Mouse (Mus musculus) CD4-positive, CD25-positive, alpha-beta regulatory T cell, adult 4 months (primary cell): ENCODE results near the gene Shld2. TPM values are rescaled to one million over a fixed set of nuclear protein-coding genes. Genes with fewer than 3 reads are reported as not detected.
A peak's percentile ranks its signal among the peaks of the same experiment; 100 is the strongest.
"Not testable (repeated sequence)": the region's sequence is repeated elsewhere in the genome, so short reads cannot be mapped to it uniquely, and the experiment has no call there.

Experiments
- ATAC-seq: one replicate; pipeline ENCODE4 v1.8.0; 2017
- polyA plus RNA-seq, 2 experiments: library from polyadenylated mRNA; unstranded; fragments of 100-300 nt; shearing (Covaris generic); gene quantifications; one replicate each; pipeline ENCODE4 v1.2.1; 2017

The Shld2 gene
- polyA plus RNA-seq, 2 experiments from 2014 or later, result 8.8 to 12.1 TPM

GRCm38 (mm10) chr14:34318113-34318512 is 7.8 kb upstream of the Shld2 start:
- ATAC-seq, result peak; percentile 28

DNA sequence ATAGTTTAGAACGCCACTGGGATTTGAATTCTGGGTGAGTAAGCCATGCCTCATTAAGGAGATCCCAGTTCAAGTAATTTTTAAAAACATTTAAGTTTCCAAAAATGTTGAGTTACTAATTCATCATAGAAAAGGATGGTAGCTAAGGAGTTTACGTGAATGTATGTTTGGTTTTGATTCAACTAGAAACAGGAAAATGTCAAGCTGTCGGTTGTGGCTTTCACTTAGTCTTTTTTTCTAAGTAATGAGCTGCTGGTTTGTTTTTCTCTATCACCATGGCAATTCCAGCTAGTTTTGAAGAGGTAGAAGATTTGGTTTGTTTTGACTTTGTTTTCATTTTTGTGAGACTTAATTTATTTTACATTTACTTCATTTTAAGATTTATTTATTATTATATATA is 7.1 kb upstream of the Shld2 start:
- peak; percentile 79 for ATAC-seq

GRCm38 (mm10) chr14:34316346-34316745 is 6.1 kb upstream of the Shld2 start:
- no peak for ATAC-seq

DNA sequence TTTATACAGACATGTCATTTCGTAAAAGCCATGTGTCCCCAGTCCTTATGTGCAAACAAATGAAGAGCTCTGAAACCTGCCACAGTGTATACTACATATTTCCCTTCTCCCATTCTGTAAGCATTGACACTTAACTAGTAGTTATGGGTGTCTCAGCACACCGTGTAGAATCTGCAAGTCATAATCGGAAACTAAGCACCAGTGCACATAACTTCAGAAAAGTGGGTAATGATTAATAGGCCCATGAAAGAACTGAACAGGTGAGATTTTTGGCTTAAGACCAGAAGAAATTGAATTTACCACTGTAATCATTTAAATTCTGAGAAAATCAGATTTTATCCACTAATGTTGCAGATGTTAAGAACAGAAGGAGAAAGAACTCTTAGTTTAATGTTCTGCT is 4.5 kb upstream of the Shld2 start:
- no peak for ATAC-seq

DNA sequence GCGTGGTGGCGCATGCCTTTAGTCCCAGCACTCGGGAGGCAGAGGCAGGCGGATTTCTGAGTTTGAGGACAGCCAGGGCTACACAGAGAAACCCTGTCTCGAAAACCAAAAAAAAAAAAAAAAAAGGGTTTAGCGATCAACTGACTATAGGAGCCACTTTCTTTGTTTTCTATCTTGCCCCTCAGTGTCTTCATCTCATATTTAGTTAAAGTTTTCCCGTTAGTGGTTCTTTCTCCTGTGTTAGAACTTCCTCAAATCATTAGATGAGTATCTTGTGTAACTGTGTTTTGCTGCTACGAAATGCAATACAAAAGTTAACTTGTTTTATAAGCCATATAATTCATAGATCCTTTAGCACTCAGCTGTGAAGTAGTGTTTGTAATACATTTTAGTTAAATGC is 4.1 kb upstream of the Shld2 start:
- not testable (repeated sequence) for ATAC-seq

DNA sequence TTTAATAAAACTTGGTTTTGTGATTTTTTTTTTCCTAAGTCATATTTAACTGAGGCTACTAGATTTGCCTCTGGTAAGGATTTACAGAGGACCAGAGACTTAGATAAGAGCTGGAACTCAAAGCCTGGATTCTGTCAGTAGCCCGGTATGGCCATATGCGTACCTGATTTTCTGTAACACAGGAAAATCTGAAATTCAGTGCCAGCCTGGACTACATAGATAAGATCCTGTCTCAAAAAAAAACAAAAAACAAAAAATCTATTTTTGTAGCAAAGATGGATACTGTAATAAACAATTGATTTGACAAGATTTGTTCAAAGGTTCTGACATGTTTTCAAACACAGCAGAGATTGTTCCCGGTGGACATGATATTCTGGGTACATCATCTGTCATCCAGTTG is 3.3 kb upstream of the Shld2 start:
- ATAC-seq, result no peak

GRCm38 (mm10) chr14:34312339-34313048 is 2.2 kb upstream of the Shld2 start:
- no peak for ATAC-seq

GRCm38 (mm10) chr14:34311691-34312090 is 1.4 kb upstream of the Shld2 start:
- ATAC-seq, result no peak

- ATAC-seq, result peak; percentile 44
Measured at GRCm38 (mm10) chr14:34311021-34311631, 833 bp upstream of the Shld2 start.

DNA sequence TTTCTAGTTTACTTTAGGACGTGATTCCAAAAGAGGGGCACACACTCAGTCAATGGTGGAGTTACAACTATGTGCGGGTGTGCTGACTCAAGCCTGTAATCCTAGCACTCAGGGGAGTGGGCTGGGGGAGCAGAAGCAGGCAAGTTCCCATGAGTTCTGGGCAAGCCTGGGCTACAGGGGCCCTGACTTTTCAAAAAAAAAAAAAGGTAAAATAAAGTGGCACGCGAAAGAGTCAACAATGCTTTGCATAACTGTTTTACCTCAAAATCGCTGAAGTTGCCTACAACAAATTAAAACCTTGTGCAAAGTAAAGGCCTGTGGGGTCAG is 423 bp downstream of the Shld2 start:
- no peak for ATAC-seq

DNA sequence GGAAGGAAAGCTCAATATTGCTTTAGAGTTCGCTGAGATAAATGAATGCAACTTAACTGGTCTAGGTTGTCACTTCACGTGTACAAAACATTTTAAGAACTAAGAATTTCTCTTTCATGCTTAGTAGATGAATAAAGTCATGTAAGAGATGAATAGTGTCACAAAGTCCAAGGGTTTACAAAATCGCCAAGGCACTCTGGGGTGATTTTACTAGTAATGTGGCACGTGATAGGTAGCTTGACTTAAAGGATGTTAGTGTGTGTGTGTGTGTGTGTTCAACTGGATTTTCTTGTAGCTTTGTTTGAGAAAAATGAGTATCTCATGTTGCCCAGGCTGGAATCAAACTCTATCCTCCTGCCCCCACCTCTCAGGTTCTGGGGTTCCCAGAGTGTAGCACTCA is 1.0 kb downstream of the Shld2 start:
- ATAC-seq, result no peak

DNA sequence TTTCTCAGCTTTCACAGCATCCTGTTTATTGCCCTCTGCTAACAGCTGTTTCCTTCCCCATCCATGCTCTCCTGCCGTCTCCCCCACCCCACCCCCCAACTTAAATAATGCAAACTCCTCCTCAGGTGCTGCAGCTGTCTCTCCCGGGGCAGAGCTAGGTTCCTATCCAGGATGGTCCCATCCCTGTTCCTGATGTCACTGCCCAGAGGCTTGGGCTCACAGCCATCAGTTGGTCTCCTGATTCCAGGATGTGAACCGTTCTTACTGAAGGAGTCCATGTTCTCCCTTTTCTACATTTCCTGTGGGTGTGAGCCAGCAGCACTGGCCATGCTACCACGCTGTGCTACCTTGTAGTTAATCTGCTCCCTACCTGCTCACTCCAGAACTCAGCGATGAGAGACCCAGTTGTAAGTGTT is 7.0 kb downstream of the Shld2 start:
- no peak for ATAC-seq

DNA sequence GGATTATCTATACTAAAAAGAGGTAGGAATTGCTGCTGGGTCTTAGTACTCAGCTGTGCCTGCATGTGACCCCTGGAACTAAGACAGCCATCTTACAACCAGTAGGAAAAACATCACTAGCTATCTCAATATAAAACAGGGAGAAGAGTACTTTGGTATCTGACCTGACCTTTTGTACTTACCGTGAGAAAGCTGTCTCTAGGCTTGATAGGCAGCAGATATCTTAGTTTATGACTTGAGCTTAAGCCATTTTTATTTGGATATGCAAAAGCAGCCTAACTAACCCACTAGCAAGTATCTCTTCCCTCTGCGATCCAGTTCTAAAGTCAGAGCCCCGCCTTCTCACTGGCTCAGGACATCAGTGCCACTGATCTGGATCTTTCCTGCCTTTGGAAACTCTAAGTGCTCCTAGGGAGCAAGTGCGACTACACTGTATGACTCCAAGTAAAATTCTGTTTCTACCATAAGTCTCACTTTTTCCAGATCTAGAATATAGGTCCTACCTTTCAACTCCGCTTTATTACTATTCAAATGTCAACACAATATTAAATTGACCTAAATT is 7.5 kb downstream of the Shld2 start:
- ATAC-seq, result no peak

GRCm38 (mm10) chr14:34298871-34299700 is 11.2 kb downstream of the Shld2 start:
- ATAC-seq, result no peak

DNA sequence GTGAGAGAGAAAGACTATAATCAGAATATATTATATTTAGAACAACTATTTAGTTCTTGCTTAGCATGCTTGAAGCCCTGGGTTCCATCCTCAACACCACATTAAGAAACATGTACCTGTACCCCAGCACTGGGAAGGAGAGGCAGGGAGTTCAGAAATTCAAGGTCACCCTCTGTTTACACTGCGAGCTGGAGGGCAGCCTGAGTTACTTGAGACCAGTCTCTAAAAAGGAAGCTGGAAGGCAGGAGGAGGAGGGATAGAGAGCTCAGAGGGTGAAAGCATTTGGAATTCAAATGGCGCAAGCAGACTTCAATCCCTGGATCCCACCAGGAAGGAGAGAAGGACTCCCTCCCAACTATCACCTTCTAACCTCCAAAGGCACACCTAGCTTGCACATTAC is 12.7 kb downstream of the Shld2 start:
- ATAC-seq, result no peak

DNA sequence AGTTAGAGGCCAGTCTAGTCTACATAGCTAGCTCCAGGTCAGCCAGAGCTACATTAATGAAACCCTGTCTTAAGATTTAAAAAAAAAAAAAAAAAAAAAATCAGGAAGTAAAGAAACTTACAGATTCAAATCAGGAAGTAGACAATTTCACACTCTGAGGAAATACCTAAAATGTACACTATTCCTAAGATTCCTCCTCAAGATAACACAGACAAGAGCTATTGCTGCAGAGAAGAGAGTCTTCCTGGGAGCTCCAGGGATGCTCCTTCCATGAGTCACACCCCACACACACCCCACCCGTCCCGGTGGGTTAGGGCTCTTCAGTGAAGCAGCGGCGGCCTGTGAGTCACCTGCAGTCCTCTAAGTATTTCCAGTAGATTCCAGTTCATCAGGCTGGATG is 13.3 kb downstream of the Shld2 start:
- no peak for ATAC-seq

- ATAC-seq, result no peak
Measured at GRCm38 (mm10) chr14:34296350-34296749, 13.9 kb downstream of the Shld2 start.

- no peak for ATAC-seq
Measured at GRCm38 (mm10) chr14:34293641-34294040, 16.7 kb downstream of the Shld2 start.

- ATAC-seq, result no peak
Measured at GRCm38 (mm10) chr14:34290229-34290628, 20.1 kb downstream of the Shld2 start.

- ATAC-seq, result no peak
Measured at GRCm38 (mm10) chr14:34289259-34290015, 20.9 kb downstream of the Shld2 start.

DNA sequence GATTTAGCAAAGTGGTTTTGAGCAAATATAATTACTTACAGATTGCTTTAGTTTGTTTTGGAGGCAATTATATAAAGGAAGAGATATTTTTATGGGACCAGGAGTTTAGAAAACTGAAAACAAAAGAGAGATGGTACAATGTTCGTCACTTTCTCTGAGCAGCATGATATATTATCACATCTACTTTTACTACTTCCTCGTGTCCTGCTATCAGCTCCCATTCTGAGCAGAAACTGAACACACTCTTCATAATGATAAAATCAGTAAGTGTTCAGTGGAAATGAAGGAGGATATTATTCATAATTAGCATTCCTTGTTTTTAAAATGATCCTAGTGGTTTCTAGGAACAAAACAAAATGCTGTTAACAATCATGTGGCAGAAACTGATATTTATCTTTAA is 21.9 kb downstream of the Shld2 start:
- ATAC-seq, result no peak

GRCm38 (mm10) chr14:34281736-34282269 is 28.5 kb downstream of the Shld2 start:
- ATAC-seq, result no peak
